Mouse (Mus musculus): Measurements from ENCODE around the gene Specc1l. TPM values are rescaled to one million over a fixed set of nuclear protein-coding genes. Genes with fewer than 3 reads are reported as not detected.

The Specc1l gene
- polyA plus RNA-seq, 1 experiment = 2.5 TPM

- no peaks in the 10 kb centered on the region for H3K27me3 ChIP-seq (replicated peaks)
- H3K4me3 ChIP-seq (replicated peaks) = no peak overlapping the region
- H3K4me1 ChIP-seq = peaks cover 49% of the 10 kb centered on the region
- H3K9me3 ChIP-seq = peaks cover 10% of the 10 kb centered on the region
- TF ChIP-seq FLI1 (IDR thresholded peaks at IDR 0.05; ENCODE audit: low read length) (no peak), GATA1 (IDR thresholded peaks at IDR 0.05; ENCODE audit: borderline replicate concordance, low read length) (no peak)
- peaks cover 10% of the 10 kb centered on the region for H3K36me3 ChIP-seq (replicated peaks; ENCODE audit: low read length)
Observed at GRCm38 (mm10) chr10:75221936-75222610, 10.2 kb downstream of the Specc1l start.

GRCm38 (mm10) chr10:75222611-75222998, 10.7 kb downstream of the Specc1l start:
- TF ChIP-seq GATA1 (IDR thresholded peaks at IDR 0.05; ENCODE audit: borderline replicate concordance, low read length) (no peak), FLI1 (IDR thresholded peaks at IDR 0.05; ENCODE audit: low read length) (no peak)
- Histone ChIP-seq H3K4me1 (peaks cover 53% of the 10 kb centered on the region), H3K4me3 (replicated peaks) (no peak overlapping the region), H3K9me3 (peaks cover 5% of the 10 kb centered on the region), H3K27me3 (replicated peaks) (no peaks in the 10 kb centered on the region), H3K36me3 (replicated peaks; ENCODE audit: low read length) (peaks cover 5% of the 10 kb centered on the region)

GRCm38 (mm10) chr10:75224154-75224553, 12.3 kb downstream of the Specc1l start:
- Histone ChIP-seq H3K27me3 (replicated peaks) (no peaks in the 10 kb centered on the region), H3K4me1 (peaks cover 53% of the 10 kb centered on the region), H3K4me3 (replicated peaks) (no peak overlapping the region), H3K36me3 (replicated peaks; ENCODE audit: low read length) (peaks cover 12% of the 10 kb centered on the region), H3K9me3 (no peaks in the 10 kb centered on the region)
- no peak for TF ChIP-seq FLI1 (IDR thresholded peaks at IDR 0.05; ENCODE audit: low read length)

- TF ChIP-seq GATA1 (IDR thresholded peaks at IDR 0.05; ENCODE audit: borderline replicate concordance, low read length) (no peak), FLI1 (IDR thresholded peaks at IDR 0.05; ENCODE audit: low read length) (no peak)
- no peaks in the 10 kb centered on the region for H3K27me3 ChIP-seq (replicated peaks)
- no peak overlapping the region for H3K4me3 ChIP-seq (replicated peaks)
- H3K4me1 ChIP-seq = peaks cover 50% of the 10 kb centered on the region
- H3K36me3 ChIP-seq (replicated peaks; ENCODE audit: low read length) = peaks cover 17% of the 10 kb centered on the region
- H3K9me3 ChIP-seq = no peaks in the 10 kb centered on the region
Observed at GRCm38 (mm10) chr10:75224630-75225029, 12.8 kb downstream of the Specc1l start.

- H3K9me3 ChIP-seq = no peaks in the 10 kb centered on the region
- no peak overlapping the region for H3K4me3 ChIP-seq (replicated peaks)
- TF ChIP-seq GATA1 (IDR thresholded peaks at IDR 0.05; ENCODE audit: borderline replicate concordance, low read length) (no peak), FLI1 (IDR thresholded peaks at IDR 0.05; ENCODE audit: low read length) (no peak)
- H3K36me3 ChIP-seq (replicated peaks; ENCODE audit: low read length) = peaks cover 44% of the 10 kb centered on the region
- H3K27me3 ChIP-seq (replicated peaks) = no peaks in the 10 kb centered on the region
- H3K4me1 ChIP-seq = peaks cover 46% of the 10 kb centered on the region
Observed at GRCm38 (mm10) chr10:75227381-75227780, 15.5 kb downstream of the Specc1l start.

- Histone ChIP-seq H3K27me3 (replicated peaks) (no peaks in the 10 kb centered on the region), H3K36me3 (replicated peaks; ENCODE audit: low read length) (peaks cover 68% of the 10 kb centered on the region), H3K9me3 (no peaks in the 10 kb centered on the region), H3K4me3 (replicated peaks) (no peak overlapping the region), H3K4me1 (peaks cover 41% of the 10 kb centered on the region)
- TF ChIP-seq FLI1 (IDR thresholded peaks at IDR 0.05; ENCODE audit: low read length) = no peak
Observed at GRCm38 (mm10) chr10:75230572-75230971, 18.7 kb downstream of the Specc1l start.

- H3K4me3 ChIP-seq (replicated peaks) = no peak overlapping the region
- peaks cover 33% of the 10 kb centered on the region for H3K4me1 ChIP-seq
- H3K27me3 ChIP-seq (replicated peaks) = no peaks in the 10 kb centered on the region
- H3K9me3 ChIP-seq = no peaks in the 10 kb centered on the region
- H3K36me3 ChIP-seq (replicated peaks; ENCODE audit: low read length) = peaks cover 78% of the 10 kb centered on the region
- TF ChIP-seq GATA1 (IDR thresholded peaks at IDR 0.05; ENCODE audit: borderline replicate concordance, low read length) = no peak
- no peak for TF ChIP-seq FLI1 (IDR thresholded peaks at IDR 0.05; ENCODE audit: low read length)
Observed at GRCm38 (mm10) chr10:75231876-75232275, 20.0 kb downstream of the Specc1l start.

GRCm38 (mm10) chr10:75232612-75233155, 20.8 kb downstream of the Specc1l start:
- Histone ChIP-seq H3K36me3 (replicated peaks; ENCODE audit: low read length) (peaks cover 85% of the 10 kb centered on the region), H3K27me3 (replicated peaks) (no peaks in the 10 kb centered on the region), H3K9me3 (no peaks in the 10 kb centered on the region), H3K4me1 (peaks cover 28% of the 10 kb centered on the region), H3K4me3 (replicated peaks) (no peak overlapping the region)
- TF ChIP-seq FLI1 (IDR thresholded peaks at IDR 0.05; ENCODE audit: low read length) (no peak), GATA1 (IDR thresholded peaks at IDR 0.05; ENCODE audit: borderline replicate concordance, low read length) (no peak)

GRCm38 (mm10) chr10:75233489-75233888, 21.6 kb downstream of the Specc1l start:
- no peak overlapping the region for H3K4me3 ChIP-seq (replicated peaks)

GRCm38 (mm10) chr10:75235726-75236125, 23.9 kb downstream of the Specc1l start:
- Histone ChIP-seq H3K9me3 (no peaks in the 10 kb centered on the region), H3K27me3 (replicated peaks) (no peaks in the 10 kb centered on the region), H3K4me1 (peaks cover 24% of the 10 kb centered on the region), H3K4me3 (replicated peaks) (no peak overlapping the region), H3K36me3 (replicated peaks; ENCODE audit: low read length) (peaks cover 70% of the 10 kb centered on the region)
- TF ChIP-seq FLI1 (IDR thresholded peaks at IDR 0.05; ENCODE audit: low read length) = no peak
- no peak for TF ChIP-seq GATA1 (IDR thresholded peaks at IDR 0.05; ENCODE audit: borderline replicate concordance, low read length)

More at GRCm38 (mm10) chr10:75233489-75233888, 21.6 kb downstream of the Specc1l start:
- Histone ChIP-seq H3K4me1 (peaks cover 28% of the 10 kb centered on the region), H3K27me3 (replicated peaks) (no peaks in the 10 kb centered on the region), H3K9me3 (no peaks in the 10 kb centered on the region), H3K36me3 (replicated peaks; ENCODE audit: low read length) (peaks cover 82% of the 10 kb centered on the region)
- no peak for TF ChIP-seq GATA1 (IDR thresholded peaks at IDR 0.05; ENCODE audit: borderline replicate concordance, low read length)
- TF ChIP-seq FLI1 (IDR thresholded peaks at IDR 0.05; ENCODE audit: low read length) = no peak

Data from megakaryocyte, embryonic 14.5 days (primary cell).